Mouse (Mus musculus) hindbrain, embryonic 11.5 days (tissue): Measurements from ENCODE around the gene Gpr107. TPM values are rescaled to one million over a fixed set of nuclear protein-coding genes. Genes with fewer than 3 reads are reported as not detected.
A peak's percentile ranks its signal among the peaks of the same experiment; 100 is the strongest.

Experiments used
- ATAC-seq: fragments of 200-750 bp; cut with Nextera tagmentation; 2 replicates; pipeline ENCODE4 v1.8.0; 2017; ENCODE audit warnings: mild to moderate bottlenecking, moderate TSS enrichment, moderate library complexity; ENCODE audit not compliant: low FRiP score
- DNase-seq: peaks from one replicate; pipeline ENCODE4 v3.0.0-alpha.2; 2015; ENCODE audit warnings: low spot score
- H3K27ac ChIP-seq: fragments of 300-500 bp; sonication (generic); 2 replicates; pipeline ENCODE4 v1.5.1; 2014; ENCODE audit warnings: mild to moderate bottlenecking, low read depth, low read length
- H3K27me3 ChIP-seq: fragments of 300-500 bp; sonication (generic); 2 replicates; pipeline ENCODE4 v1.6.1; 2014; ENCODE audit warnings: mild to moderate bottlenecking, low read length, moderate library complexity, mixed read lengths; ENCODE audit not compliant: control insufficient read depth, insufficient read depth
- H3K36me3 ChIP-seq: fragments of 300-500 bp; sonication (generic); 2 replicates; pipeline ENCODE4 v1.6.1; 2014; ENCODE audit warnings: mild to moderate bottlenecking, low read length, moderate library complexity, mixed read lengths; ENCODE audit not compliant: control insufficient read depth, insufficient read depth
- H3K4me1 ChIP-seq: fragments of 300-500 bp; sonication (generic); replicated peaks from 2 replicates; pipeline ENCODE4 v1.6.1; 2014; ENCODE audit warnings: low read length, mixed read lengths; ENCODE audit not compliant: control insufficient read depth, insufficient read depth
- H3K4me2 ChIP-seq: fragments of 300-500 bp; sonication (generic); replicated peaks from 2 replicates; pipeline ENCODE4 v1.6.1; 2014; ENCODE audit warnings: mild to moderate bottlenecking, low read depth, low read length
- H3K4me3 ChIP-seq: fragments of 300-500 bp; sonication (generic); 2 replicates; pipeline ENCODE4 v1.5.1; 2014; ENCODE audit warnings: low read depth, low read length
- H3K9ac ChIP-seq: fragments of 300-500 bp; sonication (generic); 2 replicates; pipeline ENCODE4 v1.6.1; 2014; ENCODE audit warnings: low read depth, low read length
- H3K9me3 ChIP-seq: fragments of 300-500 bp; sonication (generic); 2 replicates; pipeline ENCODE4 v1.6.1; 2016; ENCODE audit warnings: low read length; ENCODE audit not compliant: control insufficient read depth
- WGBS: fragments of 180-500 bp; shearing (Covaris S2); extraction: QIAGEN DNeasy Blood & Tissue Kit; methylation state at CpG from one replicate; pipeline ENCODE4 v1.1.7; 2014; 5-methylcytosine and 5-hydroxymethylcytosine counted together
- polyA plus RNA-seq: library from polyadenylated mRNA; unstranded; fragments of >200 nt; fragmentation: Nextera tagmentation; extraction: Ambion mirVana; gene quantifications from 2 replicates; pipeline ENCODE4 v1.2.1, GENCODE M21; 2014

Gpr107 gene
- polyA plus RNA-seq, 1 experiment from 2014 or later: 35.8 TPM

DNA sequence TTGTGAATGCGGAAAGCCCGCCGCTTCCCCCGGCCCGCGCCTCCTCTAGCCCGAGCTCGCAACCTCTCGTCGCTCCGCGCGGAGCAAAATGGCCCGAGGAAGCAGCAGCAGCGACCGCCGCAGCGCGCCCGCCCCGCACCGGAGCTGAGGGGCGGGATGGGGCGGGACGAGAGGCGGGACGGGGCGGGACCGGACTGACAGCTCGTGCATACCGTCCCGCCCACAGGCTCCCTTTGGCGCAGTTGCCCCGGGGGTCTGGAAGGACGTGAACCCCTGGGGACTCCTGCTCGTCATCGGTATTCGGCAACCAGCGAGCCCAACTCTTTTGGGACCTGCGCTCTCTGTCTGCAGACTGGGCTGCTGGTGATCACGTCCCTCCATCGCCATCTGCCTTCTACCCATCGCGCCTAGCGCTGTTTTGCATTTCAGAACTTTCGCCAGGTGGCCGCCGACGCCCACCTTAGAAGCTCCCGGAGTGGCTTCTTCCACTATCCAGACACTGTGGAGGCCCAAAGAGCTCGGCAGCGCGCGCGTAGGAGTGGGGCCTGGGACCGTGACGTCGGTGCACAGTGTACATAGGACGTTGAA lies 10.2 kb upstream of the Gpr107 start, which contains the start of gene Fnbp1:
Fnbp1 (minus strand) TSS at position 142 of the 588 bp plus-strand sequence.
- ATAC-seq (peak; percentile 92), DNase-seq (peak; percentile 88)
- H3K4me3 ChIP-seq: peak within 1 kb of the TSS; percentile 90
- peak within 1 kb of the TSS; percentile 79 for H3K9ac ChIP-seq
- H3K36me3 ChIP-seq: no peaks in the 10 kb centered on the region
- H3K27ac ChIP-seq: peak within 1 kb of the TSS; percentile 65; the same call in 1 of the 2 replicates
- WGBS: 1% methylated on average over 35 of the region's 59 CpGs
- peaks cover 4% of the 10 kb centered on the region; the same call in 1 of the 2 replicates for H3K27me3 ChIP-seq
- 0 out of 2 replicates have a peak, but pooled peaks cover 2% of the 10 kb centered on the region for H3K4me1 ChIP-seq
- H3K4me2 ChIP-seq: peak within 1 kb of the TSS; percentile 85
- H3K9me3 ChIP-seq: no peaks in the 10 kb centered on the region

DNA sequence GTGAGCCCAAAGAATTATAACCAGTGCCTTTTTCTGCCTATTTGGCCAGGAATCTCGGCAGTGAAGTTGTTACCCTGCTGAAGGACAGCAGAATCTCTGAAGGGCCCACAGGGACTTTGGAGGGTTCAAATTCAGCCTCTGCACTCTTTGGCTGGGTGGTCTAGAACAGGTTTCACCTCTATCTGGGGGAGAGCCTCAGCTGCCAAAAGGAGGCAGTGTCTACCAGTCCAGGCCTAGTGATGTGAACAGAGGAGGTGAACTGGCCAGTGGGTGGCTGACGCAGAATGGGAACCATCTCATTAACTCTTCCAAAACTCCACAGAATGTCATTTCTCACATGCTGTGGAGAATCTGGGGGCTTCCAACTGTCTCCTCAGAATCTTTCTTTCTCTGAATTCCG lies 9.6 kb upstream of the Gpr107 start:
- no peak overlapping the region for H3K27ac ChIP-seq
- peak overlapping the region; percentile 90; the same call in 1 of the 2 replicates for H3K4me3 ChIP-seq
- WGBS: 35% methylated on average over 3 of the region's 3 CpGs

DNA sequence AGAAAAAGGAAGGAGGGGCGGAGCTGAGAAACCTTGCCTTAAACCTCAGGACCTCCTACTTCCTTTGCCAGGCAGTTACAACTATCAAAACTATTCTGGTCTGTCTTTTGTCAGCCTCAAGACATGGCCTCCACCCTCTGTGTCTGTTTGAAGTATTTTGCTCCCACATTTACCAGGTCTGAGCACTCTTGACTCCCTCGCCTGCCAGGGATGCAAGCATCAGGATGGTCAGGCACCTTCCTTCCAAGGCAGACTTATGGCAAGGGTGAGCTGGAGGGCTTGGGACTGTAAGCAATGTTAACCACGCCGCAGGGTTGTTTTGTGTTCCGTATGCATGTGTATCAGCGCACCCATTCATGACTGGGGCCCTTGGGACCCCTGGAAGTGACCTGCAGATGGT lies 8.8 kb upstream of the Gpr107 start:
- Histone ChIP-seq H3K4me2 (no peak overlapping the region), H3K27me3 (peaks cover 4% of the 10 kb centered on the region; the same call in 1 of the 2 replicates), H3K9me3 (no peaks in the 10 kb centered on the region), H3K36me3 (no peaks in the 10 kb centered on the region), H3K4me1 (0 out of 2 replicates have a peak, but pooled peaks cover 2% of the 10 kb centered on the region), H3K9ac (no peak overlapping the region), H3K4me3 (no peak overlapping the region), H3K27ac (no peak overlapping the region)
- ATAC-seq (no peak), DNase-seq (no peak)
- 88% methylated on average over 6 of the region's 6 CpGs for WGBS

More for the DNA sequence above, 9.6 kb upstream of the Gpr107 start:
- H3K4me2 ChIP-seq: peak overlapping the region; percentile 85
- no peaks in the 10 kb centered on the region for H3K36me3 ChIP-seq
- peaks cover 4% of the 10 kb centered on the region; the same call in 1 of the 2 replicates for H3K27me3 ChIP-seq
- H3K9ac ChIP-seq: no peak overlapping the region
- H3K9me3 ChIP-seq: no peaks in the 10 kb centered on the region
- DNase-seq (no peak), ATAC-seq (no peak)
- H3K4me1 ChIP-seq: 0 out of 2 replicates have a peak, but pooled peaks cover 2% of the 10 kb centered on the region

- no peaks in the 10 kb centered on the region for H3K36me3 ChIP-seq
- WGBS: 80% methylated on average over 16 of the region's 16 CpGs
- DNase-seq: no peak
- ATAC-seq: no peak
- no peaks in the 10 kb centered on the region for H3K9me3 ChIP-seq
- no peak overlapping the region for H3K4me3 ChIP-seq
- H3K27ac ChIP-seq: no peak overlapping the region
- no peak overlapping the region for H3K9ac ChIP-seq
- H3K4me1 ChIP-seq: 0 out of 2 replicates have a peak, but pooled peaks cover 2% of the 10 kb centered on the region
- peaks cover 4% of the 10 kb centered on the region; the same call in 1 of the 2 replicates for H3K27me3 ChIP-seq
- no peak overlapping the region for H3K4me2 ChIP-seq
These were observed 8.1 kb upstream of the Gpr107 start for GRCm38 (mm10) chr2:31143768-31144695.

DNA sequence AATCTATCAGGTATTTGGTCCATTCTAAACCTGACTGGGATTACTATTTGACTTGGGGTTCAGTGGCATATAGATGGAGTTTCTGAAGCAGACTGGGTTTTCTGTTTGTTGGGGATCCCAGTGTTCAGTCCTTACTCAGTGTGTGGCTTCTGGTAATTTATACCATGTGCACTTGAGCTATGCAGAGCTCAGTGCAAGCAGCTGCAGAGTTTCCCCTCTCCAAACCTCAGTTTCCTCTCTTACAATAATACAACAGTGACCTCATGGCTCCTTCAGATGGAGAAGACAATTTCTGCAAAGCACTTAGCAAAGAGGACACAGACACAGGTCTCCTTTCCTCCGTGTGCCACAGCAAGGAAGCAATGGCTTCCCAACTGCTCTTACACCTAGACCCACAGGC lies 7.2 kb upstream of the Gpr107 start:
- Histone ChIP-seq H3K9me3 (no peaks in the 10 kb centered on the region), H3K36me3 (no peaks in the 10 kb centered on the region), H3K27me3 (peaks cover 4% of the 10 kb centered on the region; the same call in 1 of the 2 replicates), H3K4me1 (0 out of 2 replicates have a peak, but pooled peaks cover 2% of the 10 kb centered on the region), H3K27ac (no peak overlapping the region), H3K4me3 (no peak overlapping the region), H3K9ac (no peak overlapping the region), H3K4me2 (no peak overlapping the region)
- 88% methylated on average over 1 of the region's 1 CpGs for WGBS
- no peak for DNase-seq
- ATAC-seq: no peak

GRCm38 (mm10) chr2:31147054-31147453 lies 5.1 kb upstream of the Gpr107 start:
- DNase-seq (no peak), ATAC-seq (no peak)
- Histone ChIP-seq H3K9me3 (no peaks in the 10 kb centered on the region), H3K4me1 (0 out of 2 replicates have a peak, but pooled peaks cover 4% of the 10 kb centered on the region), H3K36me3 (no peaks in the 10 kb centered on the region), H3K9ac (no peak overlapping the region), H3K4me2 (no peak overlapping the region), H3K27ac (no peak overlapping the region), H3K4me3 (no peak overlapping the region), H3K27me3 (peaks cover 4% of the 10 kb centered on the region; the same call in 1 of the 2 replicates)
- WGBS: 87% methylated on average over 7 of the region's 7 CpGs

DNA sequence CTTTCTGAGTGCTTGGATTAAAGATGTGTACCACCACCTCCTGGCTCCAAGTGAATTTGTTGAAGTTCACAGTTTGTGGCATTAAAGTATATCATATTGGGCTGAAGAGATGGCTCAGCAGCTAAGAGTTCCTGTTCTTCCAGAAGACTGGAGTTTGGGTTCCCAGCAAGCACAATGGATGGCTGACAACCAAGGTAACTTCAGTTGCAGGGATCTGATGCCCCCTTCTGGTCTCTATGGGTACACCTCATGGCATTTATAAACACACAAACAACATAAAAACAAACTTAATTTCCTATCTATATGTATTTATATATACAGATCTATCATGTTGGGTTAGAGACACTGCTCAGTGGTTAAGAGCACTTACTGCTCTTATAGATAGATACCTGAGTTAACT lies 1.4 kb upstream of the Gpr107 start:
- no peak overlapping the region for H3K4me2 ChIP-seq
- no peaks in the 10 kb centered on the region for H3K27me3 ChIP-seq
- 0 out of 2 replicates have a peak, but pooled peaks cover 2% of the 10 kb centered on the region for H3K4me1 ChIP-seq
- H3K9ac ChIP-seq: no peak overlapping the region
- H3K27ac ChIP-seq: no peak overlapping the region
- H3K36me3 ChIP-seq: no peaks in the 10 kb centered on the region
- ATAC-seq (no peak), DNase-seq (no peak)
- no peak overlapping the region for H3K4me3 ChIP-seq
- no peaks in the 10 kb centered on the region for H3K9me3 ChIP-seq

DNA sequence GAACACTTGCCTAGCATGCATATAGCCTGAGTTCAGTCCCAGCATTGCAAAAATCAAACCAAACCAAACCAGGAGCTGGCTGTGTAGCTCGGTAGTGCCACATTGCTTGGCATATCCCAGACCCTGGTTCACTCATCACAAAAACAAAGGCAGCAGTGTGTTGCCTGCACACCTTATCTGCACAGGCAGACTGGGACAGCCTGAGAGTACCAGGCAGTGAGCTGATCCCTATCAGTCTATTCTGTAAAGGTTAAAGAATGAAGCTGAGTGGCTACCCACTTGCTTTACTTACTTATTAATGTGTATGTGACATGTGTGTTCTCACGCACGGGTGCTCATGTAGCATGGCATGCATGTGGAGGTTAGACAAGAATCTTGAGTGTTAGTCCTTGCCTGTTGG lies 4.7 kb downstream of the Gpr107 start:
- Histone ChIP-seq H3K4me2 (no peak overlapping the region), H3K27ac (no peak overlapping the region), H3K9ac (no peak overlapping the region), H3K4me1 (no peaks in the 10 kb centered on the region), H3K36me3 (no peaks in the 10 kb centered on the region), H3K27me3 (no peaks in the 10 kb centered on the region), H3K9me3 (no peaks in the 10 kb centered on the region), H3K4me3 (no peak overlapping the region)
- DNase-seq (no peak), ATAC-seq (no peak)
- 88% methylated on average over 3 of the region's 3 CpGs for WGBS
